Comparison of ENCODE assay signal across 1 mouse cellular context in genomic region chr11:4335810-4336692, GRCm38 (mm10).
TF ChIP-seq lines count a peak whose summit lies in the region.

No protein-coding gene starts in this region.

TF ChIP-seq in MEL, 35 proteins besides CTCF, POLR2A, EP300 and RAD21 (continued from another document):
- TF ChIP-seq ZC3H11A (IDR thresholded peaks at IDR 0.05; ENCODE audit: low read depth, low read length) (no peak), NELFE (IDR thresholded peaks at IDR 0.05; ENCODE audit: low read depth, low read length) (no peak), MEF2A (IDR thresholded peaks at IDR 0.05; ENCODE audit: extremely low read depth, insufficient replicate concordance, low read depth, low read length, poor library complexity, severe bottlenecking) (no peak), NRF1 (IDR thresholded peaks at IDR 0.05; ENCODE audit: insufficient read depth, low read depth, low read length, poor library complexity, severe bottlenecking) (no peak), E2F4 (IDR thresholded peaks at IDR 0.05; ENCODE audit: borderline replicate concordance, low read depth, low read length) (no peak), UBTF (IDR thresholded peaks at IDR 0.05; ENCODE audit: borderline replicate concordance, insufficient read depth, low read depth, low read length) (no peak), POLR2AphosphoS5 (IDR thresholded peaks at IDR 0.05; ENCODE audit: borderline replicate concordance, low read depth, low read length) (no peak), ZKSCAN1 (IDR thresholded peaks at IDR 0.05; ENCODE audit: low read depth, low read length) (0 out of 2 replicates have a peak, but pooled peaks have one; percentile 9), GATA1 (IDR thresholded peaks at IDR 0.05; ENCODE audit: low read depth, low read length) (peak; percentile 80), KAT2A (conservative IDR thresholded peaks at IDR 0.05; ENCODE audit: low read depth, low read length) (no peak), CHD2 (IDR thresholded peaks at IDR 0.05; ENCODE audit: low read length) (no peak), JUND (IDR thresholded peaks at IDR 0.05; ENCODE audit: low read depth, low read length) (no peak), GABPA (IDR thresholded peaks at IDR 0.05; ENCODE audit: low read depth, low read length) (no peak), MYC (IDR thresholded peaks at IDR 0.05; ENCODE audit: low read depth, low read length) (peak; percentile 68; the same call in 1 of the 2 replicates), MYB (IDR thresholded peaks at IDR 0.05; ENCODE audit: low read depth, low read length) (no peak), SMC3 (IDR thresholded peaks at IDR 0.05; ENCODE audit: low read depth, low read length) (no peak; the same call in 1 of the 2 replicates), MXI1 (IDR thresholded peaks at IDR 0.05; ENCODE audit: low read depth, low read length) (peak; percentile 43; the same call in 1 of the 2 replicates), POLR2AphosphoS2 (IDR thresholded peaks at IDR 0.05; ENCODE audit: low read length) (no peak), HCFC1 (IDR thresholded peaks at IDR 0.05; ENCODE audit: low read depth, low read length) (no peak), MAZ (IDR thresholded peaks at IDR 0.05; ENCODE audit: low read depth, low read length) (no peak)
TF ChIP-seq in MEL: peak in this region for 12.
